Mouse (Mus musculus) layer of hippocampus, postnatal 14 days (tissue): Measurements from ENCODE around the gene Mrps16. TPM values are rescaled to one million over a fixed set of nuclear protein-coding genes. Genes with fewer than 3 reads are reported as not detected.

ENCODE experiments used
- DNase-seq, 2 experiments: peaks; one replicate each; pipeline ENCODE4 v3.0.0; 2021 to 2022; ENCODE audit warnings: low spot score in 2 of 2, mixed read lengths in 1 of 2
- total RNA-seq, 2 experiments: library from RNA; stranded (reverse); gene quantifications; 2 replicates each; pipeline ENCODE4 v1.2.3; 2021

Mrps16 gene
- total RNA-seq, 2 experiments from 2014 or later: 33.3 to 36.5 TPM

GRCm38 (mm10) chr14:20370798-20371197, 22.6 kb downstream of the Mrps16 start:
- DNase-seq: no peak

- no peak for DNase-seq
Observed at GRCm38 (mm10) chr14:20368271-20368670, 25.2 kb downstream of the Mrps16 start.

- DNase-seq: no peak
Observed at GRCm38 (mm10) chr14:20363230-20363629, 30.2 kb downstream of the Mrps16 start.

DNA sequence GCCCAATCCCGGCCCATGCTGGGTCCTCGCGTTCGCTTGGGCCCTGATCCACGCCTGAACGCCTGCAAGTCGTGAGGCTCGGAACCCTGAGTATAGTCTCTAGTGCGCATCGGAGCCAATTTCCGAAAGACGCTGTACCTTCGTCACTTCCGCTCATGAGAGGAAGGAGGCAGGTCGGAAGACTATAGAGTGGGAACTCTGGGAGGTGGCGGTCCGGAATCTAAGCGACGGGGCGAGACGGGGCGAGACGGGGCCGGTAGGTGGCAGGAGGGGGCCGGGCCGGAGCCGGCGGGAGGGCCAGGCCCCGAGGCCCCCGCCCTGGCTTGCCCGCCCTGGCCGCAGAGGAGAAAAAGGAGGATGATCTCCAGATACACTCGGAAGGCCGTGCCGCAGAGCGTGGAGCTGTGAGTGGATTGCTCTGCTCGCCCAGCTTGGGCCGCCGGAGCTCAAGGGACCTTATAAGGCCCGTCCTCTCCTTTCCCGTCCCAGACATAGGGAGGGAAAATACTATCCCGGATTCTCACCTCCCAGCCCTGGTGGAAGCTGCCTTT, 45.4 kb downstream of the Mrps16 start, which contains the start of the genes Ecd and Fam149b:
Gene Ecd, minus strand, starts transcription at position 131 of the 551 bp plus-strand sequence.
Gene Fam149b, plus strand, starts transcription at position 172 of the 551 bp plus-strand sequence.
- peak; percentile 93 to 96 for DNase-seq

DNA sequence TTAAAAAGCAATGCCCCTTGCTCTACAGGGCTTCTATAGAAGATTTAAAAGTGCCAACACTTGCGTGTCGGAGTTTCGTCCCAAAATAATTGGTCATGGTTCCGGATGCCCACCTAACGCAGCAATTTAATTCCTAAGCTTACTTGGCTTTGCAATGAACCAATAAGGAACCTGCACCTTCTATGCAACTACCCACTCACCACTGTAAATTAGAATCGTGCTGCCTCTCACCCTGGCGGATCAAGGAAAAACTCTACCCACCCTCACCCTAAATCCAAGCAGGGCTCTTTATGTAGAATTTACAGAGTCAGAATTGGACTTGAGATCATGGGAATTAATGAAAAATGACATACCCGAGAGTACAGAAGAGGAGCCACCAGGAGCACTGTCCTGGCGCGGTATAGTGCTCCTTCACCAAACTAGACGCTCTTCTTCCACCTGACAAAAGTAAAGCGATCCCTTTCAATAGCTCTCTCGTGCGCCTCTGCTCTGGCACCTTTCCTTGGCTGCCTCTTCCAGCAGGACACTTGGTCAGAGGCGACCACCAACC, 45.9 kb downstream of the Mrps16 start:
- no peak for DNase-seq

DNA sequence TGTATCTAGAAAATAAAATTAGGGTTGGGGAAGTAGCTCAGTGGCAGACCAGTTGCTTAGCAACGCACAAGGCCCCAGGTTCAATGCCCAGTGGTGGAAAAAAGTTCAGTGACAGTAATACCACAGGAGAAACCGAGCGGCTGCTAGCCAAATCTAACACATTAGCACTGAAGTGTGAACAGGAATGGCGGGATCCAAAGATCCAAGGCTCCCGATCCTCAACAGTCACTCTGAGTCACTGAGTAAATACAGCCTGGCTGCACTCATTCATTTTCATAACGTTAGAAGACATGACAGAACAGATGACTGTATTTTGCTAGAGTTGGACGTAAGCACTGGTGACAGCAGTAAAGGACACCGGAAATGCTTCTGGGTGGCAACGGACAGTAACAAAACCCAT, 47.5 kb downstream of the Mrps16 start:
- no peak for DNase-seq

DNA sequence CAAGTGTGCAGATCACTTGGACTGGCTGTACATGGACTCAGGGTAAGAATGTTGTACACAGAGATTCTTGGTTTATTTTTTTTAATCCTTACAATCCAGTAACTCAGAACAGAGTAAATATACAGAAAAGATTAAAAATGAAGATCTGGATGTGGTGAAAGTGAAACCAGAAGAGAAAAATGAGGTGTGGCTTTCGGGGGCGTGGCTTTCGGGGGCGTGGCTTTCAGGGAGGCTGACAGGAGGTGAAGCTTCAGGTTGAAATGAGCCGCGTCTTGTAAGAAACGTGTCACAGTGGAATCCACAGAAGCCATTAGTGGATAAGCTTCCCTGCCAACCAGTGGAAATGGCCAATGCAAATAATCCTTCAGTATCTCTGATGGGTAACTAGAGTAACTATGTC, 52.6 kb downstream of the Mrps16 start:
- no peak for DNase-seq

- DNase-seq: no peak
Observed at GRCm38 (mm10) chr14:20340149-20340548, 53.3 kb downstream of the Mrps16 start.

DNA sequence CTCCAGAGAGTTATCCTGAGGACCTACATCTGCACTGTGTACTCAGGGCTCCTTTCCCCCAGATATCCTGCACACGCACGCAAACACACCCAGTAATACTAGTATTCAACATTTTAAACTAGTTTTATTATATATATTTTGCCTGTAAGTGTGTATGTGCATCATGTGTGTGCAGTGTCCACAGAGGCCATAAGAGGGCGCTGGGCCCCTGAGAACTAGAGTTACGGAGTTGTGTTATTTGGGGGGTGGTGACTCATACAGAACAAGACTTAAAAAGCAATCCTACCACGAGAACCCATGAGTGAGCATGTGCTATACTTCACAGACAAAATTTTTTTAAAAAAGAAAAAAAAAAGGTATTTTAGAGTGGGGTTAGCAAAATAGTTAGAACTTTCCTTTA, 54.0 kb downstream of the Mrps16 start:
- no peak for DNase-seq

Other genes with a start within 250 kb of the Mrps16 start
- gene Kcnk5, start 211.8 kb downstream of the Mrps16 start, total RNA-seq: under 1 TPM; 0.39 to 0.41 TPM
- gene Kcnk16, start 124.4 kb downstream of the Mrps16 start, total RNA-seq: not detected
- gene Nudt13, start 98.9 kb downstream of the Mrps16 start, total RNA-seq: 10 to 100 TPM; 23.4 to 28.3 TPM
- gene Ecd, start 45.5 kb downstream of the Mrps16 start, total RNA-seq: 10 to 100 TPM; 27.9 to 32.8 TPM
- gene Fam149b, start 45.5 kb downstream of the Mrps16 start, total RNA-seq: 10 to 100 TPM; 44.3 to 45.5 TPM
- 10 to 100 TPM; 21.9 to 22.4 TPM for gene Dnajc9, start 4.7 kb downstream of the Mrps16 start, total RNA-seq
- gene Cfap70, start 58.6 kb upstream of the Mrps16 start, total RNA-seq: 1 to 10 TPM in 1 of 2 experiments, under 1 TPM in 1; 0.67 to 1.8 TPM
- 10 to 100 TPM; 48.4 to 50.6 TPM for gene Anxa7, start 86.5 kb upstream of the Mrps16 start, total RNA-seq
- gene Mss51, start 103.3 kb upstream of the Mrps16 start, total RNA-seq: 1 to 10 TPM; 1.0 to 1.8 TPM
- 100 to 1,000 TPM; 373 to 392 TPM for gene Ppp3cb, start 152.9 kb upstream of the Mrps16 start, total RNA-seq
- gene Usp54, start 247.4 kb upstream of the Mrps16 start, total RNA-seq: 10 to 100 TPM; 38.6 to 51.9 TPM